Mouse (Mus musculus) ovary, postnatal 10 days (tissue): ENCODE results near the gene Gorab.

ENCODE experiments used
- DNase-seq: peaks from one replicate; pipeline ENCODE4 v3.0.0; 2022; ENCODE audit warnings: low spot score

The Gorab gene

GRCm38 (mm10) chr1:163356167-163356566, 47.3 kb downstream of the Gorab start:
- no peak for DNase-seq

DNA sequence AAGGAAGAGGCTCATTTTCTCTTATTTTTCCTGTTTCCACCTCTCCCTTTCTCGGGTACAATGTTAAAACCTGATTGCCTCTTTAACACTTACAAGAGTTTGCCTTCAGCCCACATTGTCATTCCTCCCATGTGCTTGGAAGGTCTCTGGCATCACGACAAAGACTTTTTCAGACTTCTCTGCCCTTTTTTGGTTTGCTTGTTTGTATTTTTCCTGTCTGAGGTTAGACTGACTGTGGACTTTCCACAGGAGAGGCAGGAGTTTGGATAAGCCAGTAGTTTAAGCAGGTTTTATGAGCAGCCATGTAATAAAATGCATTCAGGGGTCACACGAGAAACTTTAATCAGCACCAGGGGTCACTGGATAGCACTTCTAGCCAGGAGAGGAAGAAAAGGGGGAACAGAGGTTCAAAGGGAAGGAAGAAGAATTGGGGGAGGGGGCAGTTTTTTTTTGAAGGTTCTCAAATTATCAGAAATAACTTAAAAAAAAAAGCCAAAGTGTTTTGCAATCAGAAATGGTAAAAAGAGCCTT, 47.8 kb downstream of the Gorab start:
- no peak for DNase-seq

GRCm38 (mm10) chr1:163350988-163351387, 52.5 kb downstream of the Gorab start:
- no peak for DNase-seq

DNA sequence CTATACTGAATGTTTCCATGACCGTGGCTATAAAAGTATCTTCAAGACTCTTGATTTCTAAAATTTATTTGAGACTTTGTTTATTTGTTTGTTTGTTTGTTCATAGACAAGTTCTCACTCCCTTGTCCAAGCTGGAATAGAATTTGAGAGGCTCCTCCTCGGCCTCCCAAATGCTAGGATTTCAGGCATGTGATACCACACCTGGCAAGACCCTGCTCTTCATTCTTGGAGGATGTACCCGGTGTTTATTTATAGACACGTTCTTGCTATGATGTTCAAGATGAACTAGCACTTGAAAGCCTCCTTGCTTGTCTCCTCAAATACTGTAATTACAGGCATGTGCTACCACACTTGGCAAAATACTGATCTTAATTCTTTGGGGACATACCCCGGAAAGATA, 57.9 kb downstream of the Gorab start:
- no peak for DNase-seq

- no peak for DNase-seq
These were observed 58.5 kb downstream of the Gorab start for GRCm38 (mm10) chr1:163344931-163345330.

- no peak for DNase-seq
These were observed 64.3 kb downstream of the Gorab start for GRCm38 (mm10) chr1:163339219-163339561.

- DNase-seq, result no peak
These were observed 64.8 kb downstream of the Gorab start for GRCm38 (mm10) chr1:163338525-163339218.

DNA sequence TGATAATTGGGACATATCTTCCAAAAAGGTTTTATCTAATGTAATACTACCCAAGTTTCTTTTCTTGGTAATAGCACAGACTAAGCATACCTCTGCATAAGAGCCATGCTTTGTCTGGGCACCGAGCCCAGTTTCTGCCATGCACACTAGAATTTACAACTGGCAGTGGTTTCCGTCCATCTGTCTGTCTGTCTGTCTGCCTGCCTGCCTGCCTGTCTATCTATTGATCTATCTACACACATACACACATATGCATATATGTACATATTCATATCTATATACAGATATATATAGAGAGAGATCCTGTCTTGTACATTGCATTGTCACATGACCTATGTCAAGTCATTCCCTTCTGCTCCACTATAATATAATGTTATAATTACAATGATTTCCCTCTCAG, 65.6 kb downstream of the Gorab start:
- no peak for DNase-seq
